Mouse (Mus musculus) spleen, adult 2 months (tissue): ENCODE measurements around the gene Xrcc6.

Source experiments
- CTCF ChIP-seq: fragments of 200-500 bp; IDR thresholded peaks from 2 replicates; pipeline ENCODE4 v1.5.1; 2011; ENCODE audit warnings: mild to moderate bottlenecking, inconsistent platforms; ENCODE audit not compliant: insufficient read depth, insufficient read length, insufficient replicate concordance; ENCODE audit errors: extremely low read depth
- POLR2A ChIP-seq: fragments of 200-500 bp; IDR thresholded peaks from 2 replicates; pipeline ENCODE4 v1.6.1; 2011; ENCODE audit warnings: low read depth, low read length, inconsistent platforms

DNA sequence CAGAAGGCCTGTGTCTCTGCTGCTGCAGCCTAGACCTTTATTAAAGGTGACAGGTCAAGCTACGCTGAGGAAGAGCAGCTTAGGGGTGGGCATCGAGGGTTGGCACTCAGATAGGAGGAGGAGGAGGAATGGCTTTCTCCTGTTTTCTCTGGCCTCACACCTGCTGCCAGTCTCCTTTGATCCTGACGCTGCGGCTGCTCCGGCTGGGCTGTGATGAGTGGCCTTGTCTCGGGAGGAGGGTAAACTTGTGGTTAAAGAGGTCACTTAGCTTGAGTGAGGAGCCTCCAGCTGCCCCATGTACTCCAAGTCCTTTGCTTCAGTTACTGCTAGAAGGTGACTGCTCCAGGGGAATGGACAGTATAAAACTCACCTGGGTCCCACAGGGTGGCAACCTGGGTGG lies 6.4 kb downstream of the Xrcc6 start:
- TF ChIP-seq CTCF (no peak), POLR2A (no peak)
